Mouse (Mus musculus) frontal cortex, adult 2 months (tissue): Measurements from ENCODE around the gene Gm11213. TPM values are rescaled to one million over a fixed set of nuclear protein-coding genes. Genes with fewer than 3 reads are reported as not detected.

Source experiments
- DNase-seq, 2 experiments: peaks; one replicate each; pipeline ENCODE4 v3.0.0; 2022; ENCODE audit warnings: low spot score in 1 of 2; ENCODE audit errors: extremely low spot score in 1 of 2
- polyA plus RNA-seq: library from polyadenylated mRNA; depleted of rRNA; stranded (reverse); fragments of >200 nt; gene quantifications from 2 replicates; pipeline ENCODE4 v1.2.3, GENCODE M21; 2012

The Gm11213 gene
- polyA plus RNA-seq, 1 experiment: not detected

GRCm38 (mm10) chr4:63582580-63582979 is 22.5 kb downstream of the Gm11213 start:
- DNase-seq: no peak

GRCm38 (mm10) chr4:63580078-63580477 is 25.0 kb downstream of the Gm11213 start:
- DNase-seq: no peak

GRCm38 (mm10) chr4:63579649-63580048 is 25.4 kb downstream of the Gm11213 start:
- no peak for DNase-seq

- DNase-seq: no peak
Measured at GRCm38 (mm10) chr4:63572621-63573020, 32.4 kb downstream of the Gm11213 start.

- no peak for DNase-seq
Measured at GRCm38 (mm10) chr4:63570208-63570781, 34.8 kb downstream of the Gm11213 start.

GRCm38 (mm10) chr4:63569322-63569721 is 35.7 kb downstream of the Gm11213 start:
- DNase-seq: no peak

- no peak for DNase-seq
Measured at GRCm38 (mm10) chr4:63567712-63568390, 37.2 kb downstream of the Gm11213 start.

- DNase-seq: no peak
Measured at GRCm38 (mm10) chr4:63562742-63563141, 42.3 kb downstream of the Gm11213 start.

- DNase-seq: no peak
Measured at GRCm38 (mm10) chr4:63561861-63562675, 43.0 kb downstream of the Gm11213 start.

GRCm38 (mm10) chr4:63560079-63560478 is 45.0 kb downstream of the Gm11213 start:
- no peak for DNase-seq

GRCm38 (mm10) chr4:63559127-63559697 is 45.8 kb downstream of the Gm11213 start:
- no peak for DNase-seq

GRCm38 (mm10) chr4:63558407-63559081 is 46.5 kb downstream of the Gm11213 start, which contains the start of gene Tmem268:
Gene Tmem268, plus strand, starts transcription at chr4:63558781.
- DNase-seq: peak in 1 of 2 experiments; percentile 66

GRCm38 (mm10) chr4:63557124-63558059 is 47.7 kb downstream of the Gm11213 start:
- DNase-seq: no peak

GRCm38 (mm10) chr4:63556665-63557064 is 48.4 kb downstream of the Gm11213 start:
- no peak for DNase-seq

- DNase-seq: no peak
Measured at GRCm38 (mm10) chr4:63555111-63555510, 50.0 kb downstream of the Gm11213 start.

- no peak for DNase-seq
Measured at GRCm38 (mm10) chr4:63554616-63555015, 50.4 kb downstream of the Gm11213 start.

GRCm38 (mm10) chr4:63553789-63554576 is 51.1 kb downstream of the Gm11213 start:
- DNase-seq: no peak

- no peak for DNase-seq
Measured at GRCm38 (mm10) chr4:63552865-63553264, 52.2 kb downstream of the Gm11213 start.

- DNase-seq: no peak
Measured at GRCm38 (mm10) chr4:63550908-63551307, 54.2 kb downstream of the Gm11213 start.
